Mouse (Mus musculus): Measurements from ENCODE around the gene Axdnd1.
"Not testable (repeated sequence)": the region's sequence is repeated elsewhere in the genome, so short reads cannot be mapped to it uniquely, and the experiment has no call there.

Axdnd1 gene

GRCm38 (mm10) chr1:156340847-156341246, 80.1 kb downstream of the Axdnd1 start:
- DNase-seq (ENCODE audit: low read depth, low spot score): no peak

DNA sequence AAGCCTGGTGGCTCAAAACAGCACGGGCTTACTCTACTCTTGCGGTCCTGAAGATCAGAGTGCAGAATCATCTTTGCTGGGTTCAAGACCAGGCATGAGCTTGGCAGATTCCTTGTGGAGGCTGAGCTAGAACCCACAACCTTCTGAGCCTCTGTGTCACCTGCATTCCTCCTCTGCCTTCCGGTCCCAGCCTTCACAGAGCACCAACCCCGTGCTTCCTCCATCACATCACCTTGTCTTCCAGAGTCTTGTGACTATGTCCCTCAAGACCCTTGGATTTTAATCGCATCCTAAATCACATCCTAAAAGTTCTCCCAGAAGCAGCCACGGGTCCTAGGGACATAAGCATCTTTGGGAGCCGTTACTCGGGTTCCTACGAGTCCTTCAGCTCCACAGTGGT, 97.8 kb downstream of the Axdnd1 start:
- no peak for DNase-seq (ENCODE audit: low read depth, low spot score)

DNA sequence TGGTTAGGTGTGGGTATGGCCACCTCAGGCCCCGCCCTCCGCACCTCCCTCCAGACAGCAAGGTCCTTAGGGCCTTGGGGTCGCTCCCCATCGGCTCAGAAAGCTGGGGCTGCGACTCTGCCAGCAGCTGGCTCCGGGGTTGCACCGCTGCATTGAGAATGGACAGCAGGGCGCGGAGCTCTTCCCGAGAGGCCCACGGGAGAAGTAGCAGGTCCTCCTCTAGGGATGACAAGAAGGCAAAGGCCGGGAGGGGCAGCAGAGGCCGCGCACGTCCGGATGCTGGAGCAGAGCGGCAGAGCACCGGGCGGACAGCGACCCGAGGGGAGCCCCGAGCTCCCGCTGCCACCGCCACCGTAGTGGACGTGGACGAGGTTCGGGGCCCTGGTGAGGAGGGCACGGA, 110.3 kb downstream of the Axdnd1 start, which contains the start of gene Nphs2:
TSS of gene Nphs2 (plus strand) at position 98 of the 400 bp plus-strand sequence.
- DNase-seq (ENCODE audit: low read depth, low spot score): peak; percentile 27

GRCm38 (mm10) chr1:156308595-156308994, 112.4 kb downstream of the Axdnd1 start:
- no peak for DNase-seq (ENCODE audit: low read depth, low spot score)

DNA sequence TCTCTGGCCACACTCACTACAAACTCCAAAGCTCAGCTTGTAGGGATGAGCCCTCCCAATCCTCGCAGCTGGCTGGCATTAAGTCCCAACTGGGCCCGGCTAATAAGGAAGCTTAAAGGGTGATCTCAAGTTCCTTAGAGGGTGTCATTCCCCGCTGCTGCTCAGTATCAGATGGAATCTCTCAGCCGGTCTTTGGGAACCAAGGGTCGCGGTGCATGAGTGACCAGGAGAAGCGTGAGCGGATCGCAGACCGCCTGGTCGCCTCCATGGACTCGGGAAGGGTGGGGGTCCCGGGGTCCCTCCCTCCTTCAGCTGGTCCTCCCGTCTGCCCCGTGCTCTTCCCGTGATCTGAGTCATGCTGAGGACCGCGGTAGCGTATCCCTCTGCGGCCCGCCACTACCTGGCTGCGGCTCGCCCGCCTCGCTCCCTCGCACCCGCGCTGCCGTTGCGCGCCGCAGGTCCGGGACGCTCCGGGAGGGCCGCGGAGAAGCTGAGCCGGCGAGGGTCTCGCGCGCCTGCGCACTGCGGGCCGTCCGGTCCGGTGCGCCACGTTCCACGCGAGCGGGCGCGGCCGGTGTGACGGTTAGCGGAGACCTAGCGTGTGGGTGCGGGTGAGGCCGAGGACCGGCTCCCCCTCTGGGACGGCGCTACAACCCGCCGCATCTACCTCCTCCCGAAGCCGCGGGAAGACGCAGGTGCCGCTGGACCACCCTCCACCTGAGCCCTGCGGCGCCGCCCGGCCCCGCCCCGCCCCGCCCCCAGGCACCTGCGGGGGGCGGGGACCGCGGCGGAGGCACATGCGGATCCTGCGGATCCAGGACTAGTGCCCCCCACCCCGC, 117.8 kb downstream of the Axdnd1 start, which contains the start of gene Tdrd5:
TSS of gene Tdrd5 (minus strand) at position 754 of the 839 bp plus-strand sequence.
- DNase-seq (ENCODE audit: low read depth, low spot score): peak; percentile 54

DNA sequence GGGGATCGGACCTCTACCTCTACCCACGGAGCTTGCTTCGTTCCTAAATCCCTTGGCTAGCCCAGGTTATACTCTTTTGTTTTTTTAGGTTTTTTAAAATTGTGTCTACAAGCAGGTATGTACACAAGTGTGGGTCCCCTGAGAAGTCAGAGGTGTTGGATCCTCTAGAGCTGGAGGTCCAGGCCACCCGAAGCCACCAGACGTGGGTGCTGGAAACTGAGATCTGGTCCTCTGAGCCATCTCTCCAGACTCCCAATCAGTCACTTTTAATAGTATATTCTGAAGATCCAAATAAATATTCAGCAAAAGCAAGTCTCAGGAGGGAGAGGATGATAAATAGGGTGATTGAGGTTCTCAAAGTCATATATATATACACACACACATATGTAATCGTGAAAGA, 130.9 kb downstream of the Axdnd1 start:
- no peak for DNase-seq (ENCODE audit: low read depth, low spot score)

- DNase-seq (ENCODE audit: low read depth, low spot score): not testable (repeated sequence)
Measured at GRCm38 (mm10) chr1:156289222-156289587, 131.8 kb downstream of the Axdnd1 start.

DNA sequence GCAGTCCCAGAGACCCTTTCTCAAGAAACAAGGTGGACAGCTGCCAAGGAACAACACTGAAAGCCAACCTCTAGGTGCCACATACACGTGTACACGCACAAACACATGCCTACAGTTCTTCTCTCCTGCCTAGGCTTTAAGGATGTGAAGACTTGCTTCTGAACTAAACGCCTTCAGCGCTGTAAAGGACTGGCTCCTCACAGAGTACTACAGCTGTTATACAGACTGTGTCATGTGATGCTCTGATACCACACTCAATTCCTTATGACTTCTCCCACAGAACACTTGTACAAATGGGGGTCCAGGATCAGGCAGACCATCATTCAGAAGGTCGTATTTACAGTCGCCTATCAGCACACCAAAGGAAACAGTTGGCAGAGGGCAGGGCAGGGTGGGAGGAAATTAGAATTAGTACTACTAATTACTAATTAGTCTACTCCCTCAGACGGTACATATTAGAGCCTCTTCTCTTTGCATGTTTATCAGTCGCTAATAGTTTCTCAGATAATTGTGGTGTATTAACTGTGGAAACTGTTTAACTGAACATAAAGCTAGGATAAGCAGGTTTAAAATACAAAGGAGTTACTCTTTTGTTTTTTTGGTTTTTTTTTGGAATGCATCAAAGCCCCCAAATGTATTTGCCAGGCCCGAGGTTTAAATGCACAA, 132.3 kb downstream of the Axdnd1 start:
- no peak for DNase-seq (ENCODE audit: low read depth, low spot score)

DNA sequence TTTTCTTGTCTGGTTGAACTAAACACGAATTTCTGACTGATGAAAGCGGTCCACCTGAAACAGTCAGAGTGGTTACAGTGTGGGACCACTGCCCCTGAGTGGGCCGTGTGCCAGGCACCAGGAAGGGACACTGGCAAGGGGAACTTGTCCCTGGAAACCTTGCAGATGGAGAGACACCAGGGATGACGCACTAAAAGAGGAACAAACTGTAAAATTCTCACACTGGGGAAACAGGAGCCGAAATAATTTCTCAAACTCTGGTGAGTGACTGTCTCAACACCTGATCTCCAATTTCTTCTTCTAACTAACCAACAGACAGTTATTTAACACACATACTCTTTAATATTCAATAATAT, 135.4 kb downstream of the Axdnd1 start:
- no peak for DNase-seq (ENCODE audit: low read depth, low spot score)

- DNase-seq (ENCODE audit: low read depth, low spot score): no peak
Measured at GRCm38 (mm10) chr1:156284851-156285540, 136.0 kb downstream of the Axdnd1 start.

DNA sequence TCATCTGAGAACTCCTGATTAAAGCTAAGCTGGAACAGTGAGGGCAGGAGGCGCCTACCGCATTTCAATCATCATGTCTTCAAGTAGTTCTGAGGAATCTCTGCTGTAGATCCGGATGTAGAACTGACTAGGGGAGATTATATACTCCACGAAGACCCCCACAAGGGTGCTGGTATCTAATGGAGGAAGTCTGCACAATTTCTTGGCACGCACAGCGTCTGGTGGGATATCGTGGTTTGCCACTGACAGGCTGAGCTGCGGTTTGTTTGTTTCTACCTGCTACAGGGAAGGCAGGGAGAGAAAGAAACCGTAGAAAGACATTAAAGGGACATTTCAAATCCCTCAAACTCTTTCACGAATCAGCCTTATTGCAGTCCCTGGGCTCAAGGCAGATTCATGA, 136.8 kb downstream of the Axdnd1 start:
- DNase-seq (ENCODE audit: low read depth, low spot score): no peak

DNA sequence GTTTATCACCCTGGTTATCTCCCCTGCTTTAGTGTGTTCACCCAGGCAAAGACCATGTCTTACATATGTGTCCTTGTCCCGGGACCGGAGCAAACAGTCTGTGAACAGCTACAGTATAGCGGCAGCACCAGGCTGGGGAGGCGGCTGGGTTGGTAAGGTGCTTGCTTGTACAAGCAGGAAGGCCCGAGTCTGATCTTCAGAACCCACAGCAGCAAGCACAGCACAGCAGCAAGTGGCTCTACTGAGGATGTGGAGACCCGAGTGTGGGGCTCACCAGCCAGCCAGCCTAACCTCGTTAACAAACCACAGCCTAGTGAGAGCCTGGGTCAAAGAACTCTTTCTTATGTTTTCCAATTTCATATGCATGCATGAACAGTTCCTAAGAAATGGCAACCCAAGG, 140.8 kb downstream of the Axdnd1 start:
- DNase-seq (ENCODE audit: low read depth, low spot score): no peak

- DNase-seq (ENCODE audit: low read depth, low spot score): no peak
Measured at GRCm38 (mm10) chr1:156273647-156274046, 147.3 kb downstream of the Axdnd1 start.

Data from mesoderm, embryonic 11.5 days (tissue).